Mouse (Mus musculus) cortical plate, adult 2 months (tissue): ENCODE measurements around the gene Znrf2. TPM values are rescaled to one million over a fixed set of nuclear protein-coding genes. Genes with fewer than 3 reads are reported as not detected.
"Not testable (repeated sequence)": the region's sequence is repeated elsewhere in the genome, so short reads cannot be mapped to it uniquely, and the experiment has no call there.

Experiments
- H3K27ac ChIP-seq: fragments of 200-500 bp; 2 replicates; pipeline ENCODE4 v1.5.1; 2012; ENCODE audit warnings: low read length, control low read depth, inconsistent platforms; ENCODE audit not compliant: insufficient read depth
- H3K4me1 ChIP-seq: fragments of 200-500 bp; 2 replicates; pipeline ENCODE4 v1.6.1; 2011; ENCODE audit warnings: low read length; ENCODE audit not compliant: control insufficient read depth, insufficient read depth
- H3K4me3 ChIP-seq: fragments of 200-500 bp; 2 replicates; pipeline ENCODE4 v1.5.1; 2011; ENCODE audit warnings: mild to moderate bottlenecking, low read length, control low read depth; ENCODE audit not compliant: insufficient read depth
- CTCF ChIP-seq: fragments of 200-500 bp; IDR thresholded peaks from 2 replicates; pipeline ENCODE4 v1.5.1; 2011; ENCODE audit warnings: mild to moderate bottlenecking, control low read depth, low read length; ENCODE audit not compliant: insufficient read depth; ENCODE audit errors: extremely low read depth
- POLR2A ChIP-seq: fragments of 200-500 bp; IDR thresholded peaks from 2 replicates; pipeline ENCODE4 v1.6.1; 2011; ENCODE audit warnings: mild to moderate bottlenecking, low read length, control low read depth; ENCODE audit not compliant: insufficient read depth; ENCODE audit errors: extremely low read depth
- polyA plus RNA-seq: library from polyadenylated mRNA; depleted of rRNA; stranded (reverse); fragments of >200 nt; gene quantifications from 2 replicates; pipeline ENCODE4 v1.2.3, GENCODE M21; 2012

Gene Znrf2
- polyA plus RNA-seq, 1 experiment, result 6.6 TPM

GRCm38 (mm10) chr6:54819746-54820145 lies 3.0 kb downstream of the Znrf2 start:
- TF ChIP-seq POLR2A, result no peak
- no peak for TF ChIP-seq CTCF
- Histone ChIP-seq H3K4me3 (no peak overlapping the region), H3K27ac (no peak overlapping the region), H3K4me1 (peaks cover 1% of the 10 kb centered on the region; the same call in 1 of the 2 replicates)

DNA sequence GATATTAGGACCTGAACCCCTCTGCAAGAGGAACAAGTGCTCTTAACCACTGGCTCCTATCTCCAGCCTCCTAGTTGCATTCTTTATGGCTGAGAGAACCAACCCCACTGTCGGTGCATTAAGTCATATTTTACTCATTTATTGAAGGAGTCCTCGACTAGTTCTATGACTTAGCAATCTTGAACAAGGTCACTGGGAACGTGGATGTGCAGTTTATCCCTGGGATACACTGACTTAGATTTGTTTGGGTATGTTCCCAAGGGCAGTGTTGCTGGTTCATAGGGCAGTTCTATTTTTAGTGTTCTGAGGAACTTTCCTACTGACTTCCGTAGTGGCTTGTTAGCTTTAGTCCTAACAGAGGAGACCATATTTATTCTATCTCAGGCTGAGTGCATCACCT lies 5.6 kb downstream of the Znrf2 start:
- TF ChIP-seq CTCF (no peak), POLR2A (no peak)
- Histone ChIP-seq H3K27ac (no peak overlapping the region), H3K4me1 (peaks cover 1% of the 10 kb centered on the region; the same call in 1 of the 2 replicates), H3K4me3 (no peak overlapping the region)

DNA sequence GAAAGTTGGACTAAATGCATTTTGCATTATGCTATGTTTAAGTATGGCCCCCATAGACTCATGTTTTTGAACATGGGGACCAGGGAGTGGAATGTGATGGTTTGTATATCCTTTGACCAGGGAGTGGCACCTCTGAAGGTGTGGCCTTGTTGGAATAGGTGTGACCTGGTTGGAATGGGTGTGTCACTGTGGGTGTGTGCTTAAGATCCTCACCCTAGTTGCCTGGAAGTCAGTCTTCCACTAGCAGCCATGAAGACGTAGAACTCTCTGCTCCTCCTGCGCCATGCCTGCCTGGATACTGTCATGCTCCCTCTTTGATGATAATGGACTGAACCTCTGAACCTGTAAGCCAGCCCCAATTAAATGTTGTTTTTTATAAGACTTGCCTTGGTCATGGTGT lies 7.8 kb downstream of the Znrf2 start:
- not testable (repeated sequence) for H3K27ac ChIP-seq, H3K4me1 ChIP-seq, H3K4me3 ChIP-seq

- Histone ChIP-seq H3K27ac (no peak overlapping the region), H3K4me1 (no peaks in the 10 kb centered on the region), H3K4me3 (no peak overlapping the region)
- TF ChIP-seq CTCF (no peak), POLR2A (no peak)
These were observed 10.8 kb downstream of the Znrf2 start for GRCm38 (mm10) chr6:54827481-54827880.

DNA sequence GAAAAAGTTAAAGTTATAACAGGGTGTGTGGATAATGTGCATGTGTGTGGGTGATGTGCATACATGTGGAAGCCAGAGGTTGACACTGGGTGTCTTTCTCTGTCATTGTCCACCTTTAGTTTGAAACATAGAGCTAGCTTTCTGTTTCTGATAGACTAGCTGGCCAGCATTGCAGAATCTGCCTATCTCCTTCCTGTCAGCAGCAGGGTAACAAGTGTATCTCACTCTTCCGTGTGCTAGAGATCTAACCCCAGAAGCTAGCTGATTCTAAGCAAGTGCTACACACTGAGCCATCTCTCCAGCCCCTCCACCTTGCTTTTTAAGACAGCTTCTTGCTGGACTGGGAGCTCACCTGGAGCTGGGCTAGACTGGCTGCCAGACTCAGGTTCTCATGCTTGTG lies 11.6 kb downstream of the Znrf2 start:
- no peak overlapping the region for H3K27ac ChIP-seq
- no peak for TF ChIP-seq POLR2A
- TF ChIP-seq CTCF, result no peak
- H3K4me1 ChIP-seq, result no peaks in the 10 kb centered on the region
- no peak overlapping the region for H3K4me3 ChIP-seq

DNA sequence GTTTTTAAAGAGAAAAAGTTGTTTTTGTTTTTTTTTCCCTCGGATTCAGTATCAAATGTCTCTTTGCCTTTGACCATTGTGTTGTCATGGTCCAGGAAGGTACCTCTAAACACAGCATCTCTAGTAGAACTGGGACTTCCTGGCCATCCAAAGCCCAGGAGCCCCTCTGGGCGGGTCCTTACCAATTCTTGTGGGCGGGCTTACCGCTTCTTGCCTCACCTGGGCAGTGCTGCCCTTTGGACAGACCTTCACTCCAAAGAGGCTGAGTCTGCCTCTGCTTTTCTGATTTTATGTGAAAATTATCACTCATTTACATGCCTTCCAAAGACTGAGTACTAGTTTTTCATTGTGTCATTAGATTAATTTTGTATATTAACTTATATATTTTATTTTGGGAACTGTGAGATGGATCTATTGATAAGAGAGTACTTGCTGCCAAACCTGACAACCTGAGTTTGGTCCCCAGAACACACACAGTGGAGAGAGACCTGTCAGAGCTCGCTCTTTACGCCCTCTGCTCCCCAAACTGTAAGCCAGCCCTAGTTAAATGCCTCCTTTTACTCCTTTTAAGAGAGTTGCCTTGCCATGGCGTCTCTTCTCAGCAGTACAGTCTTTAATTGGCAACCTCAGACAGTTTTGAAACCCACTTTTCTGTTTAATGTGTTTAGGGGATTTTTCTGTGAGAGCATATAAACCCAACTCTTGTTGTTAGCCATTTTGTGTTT lies 13.5 kb downstream of the Znrf2 start:
- no peak overlapping the region for H3K27ac ChIP-seq
- TF ChIP-seq CTCF (no peak), POLR2A (no peak)
- no peaks in the 10 kb centered on the region for H3K4me1 ChIP-seq
- no peak overlapping the region for H3K4me3 ChIP-seq

DNA sequence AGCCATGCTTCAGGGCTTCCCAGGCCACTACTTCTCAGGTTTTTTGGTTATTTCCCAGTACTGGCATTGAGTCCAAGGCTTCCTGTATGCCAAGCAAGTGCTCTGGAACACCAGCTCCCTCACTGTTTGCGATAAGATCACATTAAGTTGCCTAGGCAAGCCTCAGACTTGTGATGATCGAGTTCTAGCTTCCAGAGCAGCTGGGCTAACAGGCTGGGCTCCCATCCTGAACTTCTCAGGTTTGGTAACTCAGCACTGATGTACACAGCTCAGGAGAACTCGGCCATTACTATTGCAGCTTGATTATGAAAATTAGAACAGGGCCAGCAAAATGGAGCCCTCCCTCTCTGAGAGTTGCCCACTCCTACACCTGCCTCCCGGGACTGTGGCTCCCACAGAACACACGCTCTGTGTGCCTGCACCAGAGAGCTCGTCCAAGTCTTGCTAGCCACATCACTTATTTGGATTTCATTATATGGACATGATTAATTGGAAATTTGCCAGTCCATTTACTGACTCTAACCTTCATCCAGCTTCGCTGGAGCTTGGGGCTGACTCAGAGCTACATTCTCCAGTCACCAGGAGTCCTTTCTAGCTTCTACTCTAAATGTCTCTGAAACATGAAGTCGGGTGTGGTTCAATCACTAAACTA lies 14.5 kb downstream of the Znrf2 start:
- TF ChIP-seq POLR2A (no peak), CTCF (no peak)
- Histone ChIP-seq H3K4me1 (no peaks in the 10 kb centered on the region), H3K27ac (no peak overlapping the region), H3K4me3 (no peak overlapping the region)

DNA sequence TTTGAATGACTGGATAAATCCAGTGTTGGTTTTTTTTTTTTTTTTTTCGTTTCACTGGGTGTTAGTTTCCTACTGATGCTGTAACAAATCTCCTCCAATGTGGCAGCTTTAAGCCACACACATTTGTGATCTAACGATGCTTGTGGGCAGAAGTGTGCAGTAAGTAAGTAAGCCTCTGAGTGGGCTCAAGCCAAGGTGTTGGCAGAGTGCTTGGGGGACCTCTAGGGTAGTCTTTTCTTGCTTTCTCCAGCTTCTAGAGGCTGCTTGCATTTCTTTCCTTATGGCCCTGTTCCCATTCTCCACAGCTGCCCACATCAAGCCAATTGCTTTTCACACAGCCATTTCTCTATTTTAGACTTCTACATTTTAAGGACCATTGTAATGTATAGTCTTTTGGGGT lies 16.7 kb downstream of the Znrf2 start:
- Histone ChIP-seq H3K27ac (no peak overlapping the region), H3K4me1 (no peaks in the 10 kb centered on the region), H3K4me3 (no peak overlapping the region)
- TF ChIP-seq POLR2A, result no peak
- no peak for TF ChIP-seq CTCF

- Histone ChIP-seq H3K27ac (no peak overlapping the region), H3K4me3 (no peak overlapping the region), H3K4me1 (no peaks in the 10 kb centered on the region)
- TF ChIP-seq POLR2A (no peak), CTCF (no peak)
These were observed 19.9 kb downstream of the Znrf2 start for GRCm38 (mm10) chr6:54836666-54837065.

GRCm38 (mm10) chr6:54841399-54841798 lies 24.7 kb downstream of the Znrf2 start:
- TF ChIP-seq CTCF, result no peak
- TF ChIP-seq POLR2A, result no peak
- no peak overlapping the region for H3K27ac ChIP-seq
- H3K4me3 ChIP-seq, result no peak overlapping the region
- no peaks in the 10 kb centered on the region for H3K4me1 ChIP-seq
